Mouse (Mus musculus): Measurements from ENCODE around the gene Plppr3.

DNA sequence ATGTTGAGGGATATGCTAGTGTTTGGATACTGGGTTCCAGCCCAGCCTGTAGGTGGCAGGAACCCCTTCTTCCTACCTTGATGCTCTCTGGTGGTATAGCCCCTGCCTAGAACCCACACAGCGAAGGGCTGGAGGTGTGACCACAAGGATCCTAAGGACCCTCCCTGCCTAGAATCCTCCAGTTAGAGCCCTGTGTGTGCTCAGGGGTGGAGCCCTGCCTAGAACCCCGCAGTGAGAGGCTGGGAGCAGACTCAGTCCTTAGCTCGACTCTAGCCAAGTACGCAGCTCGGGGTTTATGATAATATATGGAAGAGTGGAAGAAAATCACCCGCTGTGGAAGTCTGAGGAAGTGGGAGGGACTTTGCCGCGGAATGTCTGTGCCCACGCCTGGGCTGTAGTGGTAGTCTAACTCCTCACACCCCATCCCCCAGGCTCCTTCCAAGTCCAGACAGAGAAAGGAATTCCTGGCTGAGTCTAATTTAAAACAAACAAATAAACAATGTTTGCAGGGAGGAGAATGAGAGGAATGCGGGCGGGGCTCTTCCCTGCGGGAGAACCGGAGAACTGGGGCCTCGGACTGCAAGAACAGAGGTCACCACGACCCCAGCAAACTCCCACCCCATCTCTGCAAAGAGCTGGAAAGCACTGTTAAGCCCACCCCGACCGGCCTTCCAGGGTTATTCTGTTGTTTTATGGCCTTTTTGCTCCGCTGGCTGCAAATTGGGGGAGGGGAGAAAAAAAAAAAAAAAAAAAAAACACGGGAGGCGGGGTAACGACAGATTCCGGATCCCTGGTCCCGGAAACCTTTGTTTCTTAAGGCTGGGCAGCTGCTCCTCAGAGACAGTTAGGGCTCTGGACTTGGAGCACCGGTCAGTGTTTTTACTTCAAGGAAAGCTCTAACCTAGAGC lies 33.5 kb downstream of the Plppr3 start:
- TF ChIP-seq CTCF (IDR thresholded peaks at IDR 0.05; ENCODE audit: low read depth, low read length) (no peak), POLR2A (IDR thresholded peaks at IDR 0.05; ENCODE audit: borderline replicate concordance, low read depth, low read length) (no peak)

Measured in bone marrow macrophage, adult 2 months (primary cell).